Comparison of ENCODE assay signal across 20 mouse cellular contexts in genomic region chr7:37634812-37635211, GRCm38 (mm10).
"Had no signal": no experiment of that assay in that cellular context is flagged by ENCODE, and none has a peak within 500 bp of the region (broad histone marks: within the 10 kb centered on the region; RNA-seq: fewer than 3 reads in every experiment).

No protein-coding gene starts in this region.

- H3K9me3 ChIP-seq: intestine, embryonic 15.5 days; kidney, embryonic 15.5 days; limb, embryonic 10.5 days; liver, embryonic 12.5 days; liver, embryonic 15.5 days had no signal

- H3K4me3 ChIP-seq: intestine, embryonic 15.5 days; kidney, embryonic 15.5 days; limb, embryonic 10.5 days; limb, embryonic 13.5 days; liver, embryonic 12.5 days; liver, embryonic 15.5 days; midbrain, embryonic 13.5 days; myocyte; neural tube, embryonic 13.5 days had no signal

- H3K4me2 ChIP-seq: intestine, embryonic 15.5 days; kidney, embryonic 15.5 days; limb, embryonic 13.5 days; liver, embryonic 12.5 days; liver, embryonic 15.5 days; midbrain, embryonic 13.5 days; neural tube, embryonic 13.5 days had no signal

- DNase-seq: kidney, adult 11 months; kidney, adult 8-10 months; kidney, postnatal 10 days; kidney, postnatal 36 days; liver; lung, adult 18-20 months; thymus, adult 2 months; thymus, postnatal 14 days; thymus, postnatal 4 days had no signal

- H3K4me1 ChIP-seq: intestine, embryonic 15.5 days; liver, embryonic 12.5 days; liver, embryonic 15.5 days had no signal

- H3K9ac ChIP-seq: intestine, embryonic 15.5 days; kidney, embryonic 15.5 days; limb, embryonic 13.5 days; liver, embryonic 12.5 days; liver, embryonic 15.5 days; midbrain, embryonic 13.5 days; neural tube, embryonic 13.5 days had no signal

- H3K27me3 ChIP-seq: intestine, embryonic 15.5 days; kidney, embryonic 15.5 days; limb, embryonic 13.5 days; liver, embryonic 12.5 days; liver, embryonic 15.5 days; midbrain, embryonic 13.5 days; neural tube, embryonic 13.5 days had no signal

- H3K36me3 ChIP-seq: intestine, embryonic 15.5 days; kidney, embryonic 15.5 days; limb, embryonic 10.5 days; limb, embryonic 13.5 days; liver, embryonic 12.5 days; liver, embryonic 15.5 days; midbrain, embryonic 13.5 days; neural tube, embryonic 13.5 days had no signal

- H3K27ac ChIP-seq: intestine, embryonic 15.5 days; kidney, embryonic 15.5 days; limb, embryonic 10.5 days; limb, embryonic 13.5 days; liver, embryonic 12.5 days; liver, embryonic 15.5 days; macrophage; midbrain, embryonic 13.5 days; neural tube, embryonic 13.5 days had no signal

- ATAC-seq: intestine, embryonic 15.5 days; liver, embryonic 12.5 days; midbrain, embryonic 13.5 days; midbrain, embryonic 16.5 days had no signal
